Mouse (Mus musculus): ENCODE results near the gene Pomp.

Pomp gene

GRCm38 (mm10) chr5:147860449-147861261 lies at the start of gene Pomp:
Gene Pomp (plus strand): TSS chr5:147860461.
- peak; percentile 73 for DNase-seq

GRCm38 (mm10) chr5:147812255-147813040 lies 47.8 kb upstream of the Pomp start:
- no peak for DNase-seq

- no peak for DNase-seq
Measured at GRCm38 (mm10) chr5:147814971-147815370, 45.3 kb upstream of the Pomp start.

- DNase-seq: no peak
Measured at GRCm38 (mm10) chr5:147815592-147815991, 44.7 kb upstream of the Pomp start.

- no peak for DNase-seq
Measured at GRCm38 (mm10) chr5:147816465-147816864, 43.8 kb upstream of the Pomp start.

- no peak for DNase-seq
Measured at GRCm38 (mm10) chr5:147817747-147818496, 42.3 kb upstream of the Pomp start.

- no peak for DNase-seq
Measured at GRCm38 (mm10) chr5:147818866-147819265, 41.4 kb upstream of the Pomp start.

- no peak for DNase-seq
Measured at GRCm38 (mm10) chr5:147819895-147820294, 40.4 kb upstream of the Pomp start.

GRCm38 (mm10) chr5:147824021-147824605 lies 36.1 kb upstream of the Pomp start:
- no peak for DNase-seq

- no peak for DNase-seq
Measured at GRCm38 (mm10) chr5:147825375-147825969, 34.8 kb upstream of the Pomp start.

- no peak for DNase-seq
Measured at GRCm38 (mm10) chr5:147826091-147826490, 34.2 kb upstream of the Pomp start.

GRCm38 (mm10) chr5:147826546-147826945 lies 33.7 kb upstream of the Pomp start:
- DNase-seq: no peak

- no peak for DNase-seq
Measured at GRCm38 (mm10) chr5:147828846-147829245, 31.4 kb upstream of the Pomp start.

- no peak for DNase-seq
Measured at GRCm38 (mm10) chr5:147832842-147833241, 27.4 kb upstream of the Pomp start.

GRCm38 (mm10) chr5:147834841-147835500 lies 25.3 kb upstream of the Pomp start:
- no peak for DNase-seq

- no peak for DNase-seq
Measured at GRCm38 (mm10) chr5:147839418-147839817, 20.8 kb upstream of the Pomp start.

- DNase-seq: no peak
Measured at GRCm38 (mm10) chr5:147843340-147843739, 16.9 kb upstream of the Pomp start.

GRCm38 (mm10) chr5:147845319-147845718 lies 14.9 kb upstream of the Pomp start:
- DNase-seq: no peak

GRCm38 (mm10) chr5:147847361-147847760 lies 12.9 kb upstream of the Pomp start:
- DNase-seq: no peak

GRCm38 (mm10) chr5:147848164-147848863 lies 11.9 kb upstream of the Pomp start:
- DNase-seq: peak; percentile 52

GRCm38 (mm10) chr5:147850194-147850593 lies 10.1 kb upstream of the Pomp start:
- no peak for DNase-seq

All from cerebellum, adult 11 months (tissue).